Mouse (Mus musculus) forebrain, embryonic 11.5 days (tissue): ENCODE measurements around the gene Prdx1. TPM values are rescaled to one million over a fixed set of nuclear protein-coding genes. Genes with fewer than 3 reads are reported as not detected.
"Not testable (repeated sequence)": the region's sequence is repeated elsewhere in the genome, so short reads cannot be mapped to it uniquely, and the experiment has no call there.

Source experiments
- ATAC-seq: fragments of 200-750 bp; cut with Nextera tagmentation; replicated peaks from 2 replicates; pipeline ENCODE4 v1.8.0; 2017; ENCODE audit warnings: moderate TSS enrichment; ENCODE audit not compliant: low FRiP score
- DNase-seq: peaks from one replicate; pipeline ENCODE4 v3.0.0-alpha.2; 2017; ENCODE audit warnings: low spot score
- H3K27ac ChIP-seq: fragments of 300-500 bp; sonication (generic); 2 replicates; pipeline ENCODE4 v1.5.1; 2014; ENCODE audit warnings: low read depth, low read length
- H3K27me3 ChIP-seq: fragments of 300-500 bp; sonication (generic); 2 replicates; pipeline ENCODE4 v1.6.1; 2014; ENCODE audit warnings: mild to moderate bottlenecking, low read length, mixed read lengths; ENCODE audit not compliant: control insufficient read depth, insufficient read depth
- H3K36me3 ChIP-seq: fragments of 300-500 bp; sonication (generic); 2 replicates; pipeline ENCODE4 v1.6.1; 2014; ENCODE audit warnings: mild to moderate bottlenecking, low read length, moderate library complexity, mixed read lengths; ENCODE audit not compliant: control insufficient read depth, insufficient read depth
- H3K4me1 ChIP-seq: fragments of 300-500 bp; sonication (generic); replicated peaks from 2 replicates; pipeline ENCODE4 v1.6.1; 2014; ENCODE audit warnings: low read length, mixed read lengths; ENCODE audit not compliant: control insufficient read depth, insufficient read depth
- H3K4me2 ChIP-seq: fragments of 300-500 bp; sonication (generic); 2 replicates; pipeline ENCODE4 v1.6.1; 2014; ENCODE audit warnings: low read depth, mild to moderate bottlenecking, low read length, moderate library complexity, mixed read lengths; ENCODE audit not compliant: severe bottlenecking
- H3K4me3 ChIP-seq: fragments of 300-500 bp; sonication (generic); 2 replicates; pipeline ENCODE4 v1.5.1; 2014; ENCODE audit warnings: low read depth, low read length
- H3K9ac ChIP-seq: fragments of 300-500 bp; sonication (generic); 2 replicates; pipeline ENCODE4 v1.6.1; 2014; ENCODE audit warnings: low read length
- H3K9me3 ChIP-seq: fragments of 300-500 bp; sonication (generic); 2 replicates; pipeline ENCODE4 v1.6.1; 2016; ENCODE audit warnings: low read length, mixed read lengths; ENCODE audit not compliant: control insufficient read depth
- WGBS: fragments of 180-500 bp; shearing (Covaris S2); extraction: QIAGEN DNeasy Blood & Tissue Kit; methylation state at CpG from one replicate; pipeline ENCODE4 v1.1.7; 2014; 5-methylcytosine and 5-hydroxymethylcytosine counted together
- polyA plus RNA-seq: library from polyadenylated mRNA; unstranded; fragments of >200 nt; fragmentation: Nextera tagmentation; extraction: Ambion mirVana; gene quantifications from 2 replicates; pipeline ENCODE4 v1.2.1, GENCODE M21; 2014

Gene Prdx1
- polyA plus RNA-seq, 1 experiment from 2014 or later: 1,079 TPM

DNA sequence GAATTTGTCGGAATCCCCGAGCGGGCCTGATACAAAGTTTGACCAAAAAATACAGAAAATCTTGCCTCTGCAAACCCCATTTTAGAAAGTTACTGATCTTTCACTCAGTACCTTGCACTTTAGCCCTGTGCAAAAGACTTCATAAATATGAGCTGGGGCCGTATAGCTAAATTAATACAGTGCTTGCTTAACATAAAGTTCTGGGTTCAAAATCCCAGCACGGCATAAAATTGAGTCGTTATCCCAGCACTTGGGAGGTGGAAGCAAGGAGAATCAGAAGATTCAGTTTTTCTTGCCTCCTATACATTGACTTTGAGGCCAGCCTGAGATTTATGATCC lies 33.6 kb upstream of the Prdx1 start:
- no peaks in the 10 kb centered on the region for H3K36me3 ChIP-seq
- peaks cover 7% of the 10 kb centered on the region for H3K4me1 ChIP-seq
- no peak overlapping the region for H3K27ac ChIP-seq
- H3K4me3 ChIP-seq: peak overlapping the region; percentile 93
- H3K9ac ChIP-seq: peak overlapping the region; percentile 93
- DNase-seq (no peak), ATAC-seq (no peak)
- peak overlapping the region; percentile 83 for H3K4me2 ChIP-seq
- 12% methylated on average over 6 of the region's 6 CpGs for WGBS
- no peaks in the 10 kb centered on the region for H3K9me3 ChIP-seq
- H3K27me3 ChIP-seq: no peaks in the 10 kb centered on the region

DNA sequence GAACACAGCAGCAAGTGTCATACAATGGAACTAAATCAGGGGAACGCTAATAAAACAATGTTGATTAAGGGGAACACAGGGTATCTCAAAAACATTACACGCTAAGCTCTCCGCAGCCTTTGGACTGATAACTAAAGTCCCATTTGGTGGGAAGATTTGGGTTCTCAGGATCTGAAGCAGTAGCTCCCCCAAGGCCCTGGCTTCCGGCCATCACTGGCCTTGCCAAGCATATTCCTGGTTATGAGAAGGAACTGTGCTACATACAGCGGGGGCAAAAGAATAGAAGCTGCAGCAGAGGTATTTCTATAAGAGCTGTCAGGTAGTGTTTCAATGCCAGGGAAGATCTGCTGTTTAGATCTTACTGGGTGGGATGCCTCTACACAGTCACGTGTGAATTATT lies 32.1 kb upstream of the Prdx1 start:
- no peaks in the 10 kb centered on the region for H3K27me3 ChIP-seq
- WGBS: 87% methylated on average over 6 of the region's 6 CpGs

DNA sequence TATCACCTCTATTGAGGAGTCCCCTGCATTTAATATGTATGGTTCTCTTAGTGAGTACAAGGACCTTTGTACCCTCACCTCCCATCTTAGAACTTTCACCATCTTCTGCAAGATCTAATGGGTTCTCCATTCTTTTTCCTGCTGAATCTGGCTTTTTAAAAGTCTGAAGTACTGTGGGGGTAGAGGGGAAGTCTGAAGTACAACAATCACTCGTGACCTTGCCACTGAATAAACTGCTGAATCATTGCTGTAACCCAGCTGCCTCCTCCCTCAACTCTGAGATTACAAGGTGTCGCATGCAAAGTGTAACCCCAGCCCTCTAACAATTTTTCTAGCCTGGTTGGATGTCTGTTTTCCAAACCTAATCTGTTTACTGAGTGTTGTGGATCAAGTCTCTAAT lies 30.2 kb upstream of the Prdx1 start:
- H3K4me3 ChIP-seq: no peak overlapping the region
- no peak overlapping the region for H3K4me2 ChIP-seq
- H3K9me3 ChIP-seq: no peaks in the 10 kb centered on the region
- no peak overlapping the region for H3K27ac ChIP-seq
- WGBS: 77% methylated on average over 2 of the region's 2 CpGs
- H3K27me3 ChIP-seq: no peaks in the 10 kb centered on the region
- no peak for ATAC-seq
- no peaks in the 10 kb centered on the region for H3K36me3 ChIP-seq
- no peak for DNase-seq
- H3K9ac ChIP-seq: no peak overlapping the region
- peaks cover 3% of the 10 kb centered on the region for H3K4me1 ChIP-seq

More for the DNA sequence above, 32.1 kb upstream of the Prdx1 start:
- no peak for ATAC-seq
- no peaks in the 10 kb centered on the region for H3K36me3 ChIP-seq
- no peak for DNase-seq
- no peak overlapping the region for H3K4me3 ChIP-seq
- H3K4me2 ChIP-seq: no peak overlapping the region
- H3K9me3 ChIP-seq: no peaks in the 10 kb centered on the region
- no peak overlapping the region for H3K9ac ChIP-seq
- H3K27ac ChIP-seq: no peak overlapping the region
- H3K4me1 ChIP-seq: peaks cover 7% of the 10 kb centered on the region

- H3K36me3 ChIP-seq: no peaks in the 10 kb centered on the region
- no peak overlapping the region for H3K4me2 ChIP-seq
- DNase-seq (no peak), ATAC-seq (no peak)
- 72% methylated on average over 3 of the region's 3 CpGs for WGBS
- no peaks in the 10 kb centered on the region for H3K9me3 ChIP-seq
- no peaks in the 10 kb centered on the region for H3K4me1 ChIP-seq
- H3K9ac ChIP-seq: no peak overlapping the region
- no peaks in the 10 kb centered on the region for H3K27me3 ChIP-seq
- no peak overlapping the region for H3K4me3 ChIP-seq
- H3K27ac ChIP-seq: no peak overlapping the region
Measured at GRCm38 (mm10) chr4:116655658-116656057, 29.7 kb upstream of the Prdx1 start.

DNA sequence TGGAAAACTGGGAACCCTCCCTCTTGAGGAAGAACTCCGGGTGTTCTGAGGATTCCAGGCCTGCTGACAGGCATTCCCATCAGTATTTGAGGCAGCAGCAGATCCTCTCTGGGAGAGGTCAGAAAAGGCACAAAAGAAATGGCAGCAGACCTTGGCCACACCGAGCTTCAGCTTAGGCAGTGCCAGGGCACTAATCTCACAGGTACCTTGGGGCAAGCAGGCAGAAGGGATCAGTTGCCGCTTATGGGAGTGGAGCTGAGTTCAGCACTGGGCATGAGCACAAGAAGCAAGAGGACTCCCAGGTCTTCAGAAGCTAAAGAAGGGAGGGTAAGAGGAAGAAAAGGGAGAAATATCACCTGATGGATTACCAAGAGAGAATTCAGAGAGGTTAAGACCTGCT lies 27.4 kb upstream of the Prdx1 start:
- Histone ChIP-seq H3K4me1 (no peaks in the 10 kb centered on the region), H3K36me3 (no peaks in the 10 kb centered on the region), H3K27me3 (no peaks in the 10 kb centered on the region), H3K4me3 (no peak overlapping the region), H3K27ac (no peak overlapping the region), H3K4me2 (no peak overlapping the region), H3K9me3 (no peaks in the 10 kb centered on the region), H3K9ac (no peak overlapping the region)
- DNase-seq (no peak), ATAC-seq (no peak)
- 39% methylated on average over 3 of the region's 3 CpGs for WGBS

DNA sequence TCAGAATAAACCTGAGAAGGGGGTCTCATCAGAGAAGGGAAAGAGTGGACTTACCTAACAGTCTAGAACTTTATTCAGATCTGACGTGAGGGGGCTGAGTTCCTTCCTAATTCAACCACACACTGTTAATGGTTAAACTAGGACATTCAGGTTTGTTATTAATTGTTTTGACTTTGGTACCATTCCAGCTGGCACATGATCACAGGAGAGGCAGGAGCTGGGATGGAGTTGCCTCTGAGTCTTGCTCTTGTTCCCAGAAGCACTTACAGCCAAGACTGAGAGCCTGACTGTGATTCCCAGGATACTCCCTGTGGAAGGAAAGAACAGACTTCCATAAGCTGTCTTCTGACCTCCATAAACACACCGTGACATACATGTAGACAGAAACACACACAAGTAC lies 25.9 kb upstream of the Prdx1 start:
- H3K4me3 ChIP-seq: no peak overlapping the region
- H3K4me2 ChIP-seq: no peak overlapping the region
- H3K4me1 ChIP-seq: no peaks in the 10 kb centered on the region
- no peaks in the 10 kb centered on the region for H3K9me3 ChIP-seq
- DNase-seq (no peak), ATAC-seq (no peak)
- H3K27ac ChIP-seq: no peak overlapping the region
- WGBS: 85% methylated on average over 2 of the region's 2 CpGs
- no peak overlapping the region for H3K9ac ChIP-seq
- no peaks in the 10 kb centered on the region for H3K27me3 ChIP-seq
- no peaks in the 10 kb centered on the region for H3K36me3 ChIP-seq

DNA sequence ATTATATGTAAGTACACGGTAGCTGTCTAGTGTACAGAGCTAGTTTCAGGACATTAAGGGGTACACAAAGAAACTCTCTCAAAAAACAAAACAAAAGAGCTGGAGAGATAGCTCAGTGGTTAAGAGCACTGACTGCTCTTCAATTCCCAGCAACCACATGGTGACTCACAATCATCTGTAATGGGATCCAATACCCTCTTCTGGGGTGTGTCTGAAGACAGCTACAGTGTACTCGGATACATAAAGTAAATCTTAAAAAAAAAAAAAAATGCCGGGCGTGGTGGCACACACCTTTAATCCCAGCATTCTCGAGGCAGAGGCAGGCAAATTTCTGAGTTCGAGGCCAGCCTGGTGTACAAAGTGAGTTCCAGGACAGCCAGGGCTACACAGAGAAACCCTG lies 25.4 kb upstream of the Prdx1 start:
- 91% methylated on average over 6 of the region's 6 CpGs for WGBS
- not testable (repeated sequence) for H3K9me3 ChIP-seq, H3K36me3 ChIP-seq, H3K4me2 ChIP-seq, DNase-seq, H3K27ac ChIP-seq, ATAC-seq, H3K9ac ChIP-seq, H3K4me3 ChIP-seq, H3K27me3 ChIP-seq, H3K4me1 ChIP-seq

GRCm38 (mm10) chr4:116660829-116661228 lies 24.5 kb upstream of the Prdx1 start:
- no peaks in the 10 kb centered on the region for H3K36me3 ChIP-seq
- H3K9me3 ChIP-seq: no peaks in the 10 kb centered on the region
- H3K27ac ChIP-seq: no peak overlapping the region
- 81% methylated on average over 6 of the region's 6 CpGs for WGBS
- DNase-seq (no peak), ATAC-seq (no peak)
- H3K4me2 ChIP-seq: no peak overlapping the region
- no peak overlapping the region for H3K9ac ChIP-seq
- H3K4me1 ChIP-seq: no peaks in the 10 kb centered on the region
- no peak overlapping the region for H3K4me3 ChIP-seq
- H3K27me3 ChIP-seq: no peaks in the 10 kb centered on the region

DNA sequence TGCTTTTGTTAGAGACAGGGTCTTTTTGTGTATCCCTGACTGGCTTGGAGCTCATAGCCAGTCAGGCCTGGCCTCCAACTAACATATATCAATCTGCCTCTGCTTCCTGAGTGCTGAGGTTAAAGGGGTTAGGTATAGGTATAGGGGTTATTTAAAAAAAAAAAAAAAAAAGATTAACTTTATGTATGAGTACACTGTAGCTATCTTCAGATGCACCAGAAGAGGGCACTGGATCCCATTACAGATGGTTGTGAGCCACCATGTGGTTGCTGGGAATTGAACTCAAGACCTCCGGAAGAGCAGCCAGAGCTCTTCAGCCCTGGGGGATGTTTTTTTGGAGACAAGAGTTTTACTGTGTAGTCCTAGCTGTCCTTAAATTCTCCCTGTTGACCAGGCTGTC lies 23.3 kb upstream of the Prdx1 start:
- Histone ChIP-seq H3K9me3 (no peaks in the 10 kb centered on the region), H3K4me2 (no peak overlapping the region), H3K9ac (no peak overlapping the region), H3K4me1 (no peaks in the 10 kb centered on the region), H3K4me3 (no peak overlapping the region), H3K27me3 (no peaks in the 10 kb centered on the region), H3K36me3 (no peaks in the 10 kb centered on the region), H3K27ac (no peak overlapping the region)
- DNase-seq: no peak
- 88% methylated on average over 1 of the region's 1 CpGs for WGBS
- ATAC-seq: no peak
